In the genomic region with DNA sequence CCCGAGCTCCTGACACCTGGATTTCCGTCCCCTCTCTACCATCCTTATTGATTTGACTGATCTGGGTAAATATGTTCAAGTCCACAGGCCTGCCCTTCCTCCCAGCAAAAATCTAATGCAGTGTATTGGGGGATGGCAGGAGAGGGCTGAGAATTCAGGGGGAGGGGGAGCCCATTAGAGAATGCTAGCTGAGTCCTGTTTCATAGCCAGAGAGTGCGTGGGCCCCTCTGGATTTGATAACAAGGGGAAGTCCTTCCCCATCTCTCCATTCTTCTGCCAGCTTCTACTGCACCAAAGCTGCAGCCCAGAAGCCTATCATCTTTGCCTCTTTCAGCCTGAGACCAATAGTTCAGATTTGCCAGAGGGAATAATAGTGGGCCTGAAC, we compare ENCODE assay signal across 10 mouse cellular contexts. TPM values are rescaled to one million over a fixed set of nuclear protein-coding genes. Genes with fewer than 3 reads are reported as not detected.
DNase-seq lines count a peak whose midpoint lies in the region; ATAC-seq and TF ChIP-seq lines count a peak whose summit lies in the region.
"Had no signal": no experiment of that assay in that cellular context is flagged by ENCODE, and none has a peak within 500 bp of the region (broad histone marks: within the 10 kb centered on the region; RNA-seq: fewer than 3 reads in every experiment).

No protein-coding gene starts in this region.

- H3K4me2 ChIP-seq in liver, embryonic 16.5 days (ENCODE audit: low read depth, low read length): peak overlapping the region; percentile 90

- peak overlapping the region; percentile 27; the same call in 1 of the 2 replicates for H3K4me3 ChIP-seq in kidney, adult 2 months (ENCODE audit: insufficient read depth, low read depth, low read length)
- peak overlapping the region; percentile 79 for H3K4me3 ChIP-seq in erythroblast, embryonic 14.5 days (replicated peaks)
- peak overlapping the region; percentile 99 for H3K4me3 ChIP-seq in liver, embryonic 16.5 days (ENCODE audit: low read depth, low read length)

- ATAC-seq in liver, embryonic 16.5 days (ENCODE audit: low read depth): no peak

- TF ChIP-seq CTCF in kidney, adult 2 months (conservative IDR thresholded peaks at IDR 0.05; ENCODE audit: insufficient read depth, insufficient read length, low read depth, low read length): no peak

- peak overlapping the region; percentile 100 for H3K9ac ChIP-seq in liver, embryonic 16.5 days (ENCODE audit: low read depth, low read length)

- H3K27ac ChIP-seq in kidney, adult 2 months (ENCODE audit: insufficient read depth, low read depth, low read length): 0 out of 2 replicates have a peak overlapping the region, but pooled peaks have one; percentile 16
- peak overlapping the region; percentile 99 for H3K27ac ChIP-seq in liver, embryonic 16.5 days (ENCODE audit: low read length)

- H3K9me3 ChIP-seq in erythroblast, embryonic 14.5 days (ENCODE audit: control insufficient read depth, low read length): no peaks in the 10 kb centered on the region
- no peaks in the 10 kb centered on the region for H3K9me3 ChIP-seq in liver, embryonic 16.5 days (replicated peaks; ENCODE audit: control insufficient read depth, low read length)

- H3K4me1 ChIP-seq in kidney, adult 2 months (ENCODE audit: control insufficient read depth, insufficient read depth, low read length): peaks cover 3% of the 10 kb centered on the region; the same call in 1 of the 2 replicates
- peaks cover 56% of the 10 kb centered on the region for H3K4me1 ChIP-seq in erythroblast, embryonic 14.5 days (ENCODE audit: control insufficient read depth)
- peaks cover 39% of the 10 kb centered on the region for H3K4me1 ChIP-seq in liver, embryonic 16.5 days (ENCODE audit: control insufficient read depth, low read depth, low read length)

- H3K36me3 ChIP-seq in kidney, adult 2 months (ENCODE audit: control insufficient read depth, insufficient read depth, low read length): no peaks in the 10 kb centered on the region
- peaks cover 55% of the 10 kb centered on the region for H3K36me3 ChIP-seq in erythroblast, embryonic 14.5 days (ENCODE audit: control insufficient read depth)
- peaks cover 7% of the 10 kb centered on the region for H3K36me3 ChIP-seq in liver, embryonic 16.5 days (ENCODE audit: control insufficient read depth, insufficient read depth)

- no peak for TF ChIP-seq POLR2A in kidney, adult 2 months (IDR thresholded peaks at IDR 0.05; ENCODE audit: low read depth, low read length)

- no peaks in the 10 kb centered on the region for H3K27me3 ChIP-seq in kidney, adult 2 months (replicated peaks; ENCODE audit: control insufficient read depth, insufficient read depth, low read length)
- H3K27me3 ChIP-seq in erythroblast, embryonic 14.5 days (ENCODE audit: control insufficient read depth): peaks cover 33% of the 10 kb centered on the region
- peaks cover 12% of the 10 kb centered on the region for H3K27me3 ChIP-seq in liver, embryonic 16.5 days (ENCODE audit: control insufficient read depth, insufficient read depth, low read depth, low read length)

- WGBS in kidney, adult 2 months: 61% methylated on average over 3 of the region's 3 CpGs
- WGBS in liver, embryonic 16.5 days (ENCODE audit: insufficient replicate concordance): 12% methylated on average over 3 of the region's 3 CpGs

- no peak for DNase-seq in kidney, adult 2 months
- no peak for DNase-seq in kidney, postnatal 4 days
- DNase-seq in MEL-GATA-1-ER (ENCODE audit: extremely low read depth, low read depth): peak; percentile 51
- no peak for DNase-seq in retina, embryonic 14.5 days (ENCODE audit: low spot score)
- DNase-seq in right cerebral cortex, postnatal 4 days: no peak
- DNase-seq in right cerebral cortex, adult 18-20 months: no peak
- DNase-seq: kidney, postnatal 10 days; right cerebral cortex, postnatal 25 days had no signal

RNA-seq across cellular contexts. Expression of a gene that starts 1.3 kb away (rescaled TPM):
- 34.1 and 39.8 TPM in 2 replicates for polyA plus RNA-seq in kidney, adult 2 months (2012; rRNA removed)
- polyA plus RNA-seq in erythroblast, embryonic 14.5 days (2012): 91.5 and 99.6 TPM in 2 replicates
- 110 and 156 TPM in 2 replicates for polyA plus RNA-seq in liver, embryonic 16.5 days (2015; fragmentation: Nextera tagmentation; extraction: Ambion mirVana)

RNA-seq across cellular contexts. Expression of a gene that starts 40.0 kb away (rescaled TPM):
- 53.4 and 59.5 TPM in 2 replicates for polyA plus RNA-seq in kidney, adult 2 months (2012; rRNA removed)
- polyA plus RNA-seq in erythroblast, embryonic 14.5 days (2012): 0.30 and 0.42 TPM in 2 replicates
- polyA plus RNA-seq in liver, embryonic 16.5 days (2015; fragmentation: Nextera tagmentation; extraction: Ambion mirVana): 2.7 and 2.9 TPM in 2 replicates

Comparison
In these comparisons a context has a peak if more than half of its experiments do, and no peak if none do; other contexts are left out.
1. H3K4me3 ChIP-seq: peak in every context shown above with its lines; median percentile 99 in liver, embryonic 16.5 days; 79 in erythroblast, embryonic 14.5 days; 27 in kidney, adult 2 months.
2. RNA of a gene that starts 40.0 kb away (polyA plus RNA-seq): 53.4 to 59.5 TPM in kidney, adult 2 months; 2.7 to 2.9 TPM in liver, embryonic 16.5 days and 0.30 to 0.42 TPM in erythroblast, embryonic 14.5 days; every median in the first group is over 10 times any median in the second.